Mouse (Mus musculus) duodenum, adult 2 months (tissue): ENCODE measurements around the gene Lao1. TPM values are rescaled to one million over a fixed set of nuclear protein-coding genes. Genes with fewer than 3 reads are reported as not detected.

Experiments
- polyA plus RNA-seq: library from polyadenylated mRNA; depleted of rRNA; stranded (reverse); fragments of >200 nt; gene quantifications from 2 replicates; pipeline ENCODE4 v1.2.3, GENCODE M21; 2012; ENCODE audit warnings: low replicate concordance; rRNA removed

Lao1 gene
- polyA plus RNA-seq, result not detected in 2 replicates

GRCm38 (mm10) chr4:118961141-118961628, at the start of gene Lao1:
Lao1 (plus strand) TSS chr4:118961578.

GRCm38 (mm10) chr4:118917365-118917764, 44.0 kb upstream of the Lao1 start, which contains the start of gene Olfr1329:
Olfr1329 (minus strand) TSS chr4:118917465.

GRCm38 (mm10) chr4:118938512-118938911, 22.9 kb upstream of the Lao1 start, which contains the start of gene Olfr1328:
Olfr1328 (minus strand) TSS chr4:118938612.

Other genes starting within 250 kb of the Lao1 start
- gene Olfr1340, start 241.4 kb upstream of the Lao1 start, polyA plus RNA-seq, result not detected in 2 replicates
- not detected in 2 replicates for gene Olfr1339, start 229.4 kb upstream of the Lao1 start, polyA plus RNA-seq
- not detected in 2 replicates for gene Olfr1338, start 202.8 kb upstream of the Lao1 start, polyA plus RNA-seq
- gene Olfr1337, start 179.0 kb upstream of the Lao1 start, polyA plus RNA-seq, result not detected in 2 replicates
- not detected in 2 replicates for gene Olfr1335, start 151.6 kb upstream of the Lao1 start, polyA plus RNA-seq
- not detected in 2 replicates for gene Olfr1333, start 125.3 kb upstream of the Lao1 start, polyA plus RNA-seq
- not detected in 2 replicates for gene Olfr1331, start 96.9 kb upstream of the Lao1 start, polyA plus RNA-seq
- gene Olfr1330, start 73.0 kb upstream of the Lao1 start, polyA plus RNA-seq, result not detected in 2 replicates
- not detected in 2 replicates for gene Olfr1329, start 44.1 kb upstream of the Lao1 start, polyA plus RNA-seq
- not detected in 2 replicates for gene Olfr1328, start 23.0 kb upstream of the Lao1 start, polyA plus RNA-seq
- gene Slc2a1, start 147.1 kb downstream of the Lao1 start, polyA plus RNA-seq, result 13.3 and 26.0 TPM in 2 replicates
- 5.6 and 7.2 TPM in 2 replicates for gene Zfp691, start 212.6 kb downstream of the Lao1 start, polyA plus RNA-seq
- gene Ermap, start 228.4 kb downstream of the Lao1 start, polyA plus RNA-seq, result 0.02 and 0.12 TPM in 2 replicates
- gene Svbp, start 233.7 kb downstream of the Lao1 start, polyA plus RNA-seq, result 20.5 and 21.5 TPM in 2 replicates